Mouse (Mus musculus) myocyte (in vitro differentiated cells): ENCODE measurements around the gene Aip.

Experiments
- CEBPB ChIP-seq: IDR thresholded peaks from 2 replicates; pipeline ENCODE4 v1.6.1; 2011; ENCODE audit warnings: mild to moderate bottlenecking, moderate library complexity; ENCODE audit not compliant: poor library complexity, insufficient read depth, severe bottlenecking
- MAX ChIP-seq: IDR thresholded peaks from one replicate; pipeline ENCODE4 v1.6.1; 2011; ENCODE audit warnings: low read depth, mild to moderate bottlenecking, control low read depth
- MYOD1 ChIP-seq, 3 experiments: IDR thresholded peaks; one replicate each; pipeline ENCODE4 v1.6.1; 2011; ENCODE audit warnings: control low read depth in 2 of 3, low read depth in 2 of 3, mild to moderate bottlenecking in 2 of 3, moderate library complexity in 1 of 3; ENCODE audit not compliant: insufficient read length in 2 of 3, control insufficient read depth in 1 of 3
- MYOG ChIP-seq, 3 experiments: IDR thresholded peaks; one replicate each; pipeline ENCODE4 v1.6.1; 2011; ENCODE audit warnings: control low read depth in 2 of 3, low read depth in 2 of 3, mild to moderate bottlenecking in 2 of 3; ENCODE audit not compliant: insufficient read length in 2 of 3, control insufficient read depth in 1 of 3, insufficient read depth in 1 of 3
- POLR2A ChIP-seq: IDR thresholded peaks from one replicate; pipeline ENCODE4 v1.6.1; 2011; ENCODE audit warnings: low read depth, mild to moderate bottlenecking, control low read depth, moderate library complexity; ENCODE audit not compliant: insufficient read length
- POLR2AphosphoS2 ChIP-seq: IDR thresholded peaks from one replicate; pipeline ENCODE4 v1.6.1; 2011; ENCODE audit warnings: low read depth, control low read depth; ENCODE audit not compliant: insufficient read length
- REST ChIP-seq: IDR thresholded peaks from one replicate; pipeline ENCODE4 v1.6.1; 2011; ENCODE audit warnings: mild to moderate bottlenecking, control low read depth, moderate library complexity; ENCODE audit not compliant: insufficient read depth, insufficient read length
- TCF12 ChIP-seq: IDR thresholded peaks from one replicate; pipeline ENCODE4 v1.6.1; 2011; ENCODE audit warnings: mild to moderate bottlenecking, control low read depth; ENCODE audit not compliant: poor library complexity, insufficient read depth, severe bottlenecking

DNA sequence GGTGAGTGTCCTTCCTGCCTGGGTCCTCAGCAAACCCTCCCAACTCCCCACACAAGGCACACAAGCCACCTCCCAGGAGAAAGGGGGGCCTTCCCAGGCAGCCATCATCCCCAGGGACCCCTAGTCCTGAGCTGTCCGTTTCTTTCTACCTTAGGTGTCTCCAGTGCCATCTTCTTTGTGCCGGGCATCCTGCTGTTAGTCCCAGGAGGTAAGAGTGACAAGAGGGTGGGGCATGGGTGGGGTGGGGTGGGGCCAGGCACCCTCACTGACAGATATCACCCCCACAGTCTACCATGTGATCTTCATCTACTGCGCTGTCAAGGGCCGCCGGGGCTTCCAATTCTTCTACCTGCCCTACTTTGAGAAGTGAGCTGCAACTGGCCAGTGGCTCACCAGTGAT is 5.4 kb upstream of the Aip start:
- TF ChIP-seq TCF12: no peak
- no peak for TF ChIP-seq POLR2A
- no peak for TF ChIP-seq REST
- TF ChIP-seq MAX: no peak
- TF ChIP-seq MYOG (IDR thresholded peaks at IDR 0.05; ENCODE audit: control insufficient read depth in 1 of 3, insufficient read depth in 1 of 3, insufficient read length in 2 of 3, low read depth in 2 of 3): no peak
- no peak for TF ChIP-seq POLR2AphosphoS2
- TF ChIP-seq MYOD1 (IDR thresholded peaks at IDR 0.05; ENCODE audit: control insufficient read depth in 1 of 3, insufficient read length in 2 of 3, low read depth in 2 of 3): no peak
- no peak for TF ChIP-seq CEBPB
